Mouse (Mus musculus) ovary, adult 18-20 months (tissue): ENCODE results near the gene 4931429L15Rik.

Experiments used
- DNase-seq: peaks from one replicate; pipeline ENCODE4 v3.0.0; 2022; ENCODE audit warnings: low spot score, mixed read lengths

4931429L15Rik gene

GRCm38 (mm10) chr9:46327706-46328571 lies 8.2 kb upstream of the 4931429L15Rik start:
- no peak for DNase-seq

- no peak for DNase-seq
Observed at GRCm38 (mm10) chr9:46326694-46327405, 7.1 kb upstream of the 4931429L15Rik start.

GRCm38 (mm10) chr9:46320461-46320860 lies 675 bp upstream of the 4931429L15Rik start:
- DNase-seq = no peak

DNA sequence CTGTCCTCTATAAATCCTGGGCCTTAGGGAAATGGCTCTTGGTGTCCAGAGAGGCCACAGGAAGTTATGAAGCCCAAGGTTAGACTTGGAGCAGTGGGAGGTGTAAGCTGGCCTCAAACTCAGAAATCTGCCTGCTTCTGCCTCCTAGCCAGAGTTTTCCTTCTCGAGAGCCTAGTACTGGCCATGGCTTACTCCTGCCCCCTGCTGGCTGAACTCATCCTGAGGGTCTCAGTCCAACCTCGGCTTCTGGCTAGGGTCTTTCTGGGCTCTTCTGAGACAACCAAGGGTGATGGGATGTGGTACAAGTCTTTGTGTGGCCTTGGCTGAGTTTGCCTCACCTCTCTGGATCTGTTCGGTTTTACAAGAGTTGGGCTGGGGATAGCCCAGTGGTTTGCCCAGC lies 1.8 kb downstream of the 4931429L15Rik start:
- DNase-seq = no peak

- no peak for DNase-seq
Observed at GRCm38 (mm10) chr9:46316909-46317308, 2.9 kb downstream of the 4931429L15Rik start.

GRCm38 (mm10) chr9:46316388-46316787 lies 3.4 kb downstream of the 4931429L15Rik start:
- DNase-seq = no peak

GRCm38 (mm10) chr9:46315807-46316365 lies 3.9 kb downstream of the 4931429L15Rik start:
- DNase-seq = no peak

GRCm38 (mm10) chr9:46314921-46315320 lies 4.9 kb downstream of the 4931429L15Rik start:
- DNase-seq = no peak

- DNase-seq = peak; percentile 35
Observed at GRCm38 (mm10) chr9:46314507-46314906, 5.3 kb downstream of the 4931429L15Rik start.

- no peak for DNase-seq
Observed at GRCm38 (mm10) chr9:46309121-46309520, 10.7 kb downstream of the 4931429L15Rik start.

GRCm38 (mm10) chr9:46302142-46302541 lies 17.6 kb downstream of the 4931429L15Rik start:
- no peak for DNase-seq

DNA sequence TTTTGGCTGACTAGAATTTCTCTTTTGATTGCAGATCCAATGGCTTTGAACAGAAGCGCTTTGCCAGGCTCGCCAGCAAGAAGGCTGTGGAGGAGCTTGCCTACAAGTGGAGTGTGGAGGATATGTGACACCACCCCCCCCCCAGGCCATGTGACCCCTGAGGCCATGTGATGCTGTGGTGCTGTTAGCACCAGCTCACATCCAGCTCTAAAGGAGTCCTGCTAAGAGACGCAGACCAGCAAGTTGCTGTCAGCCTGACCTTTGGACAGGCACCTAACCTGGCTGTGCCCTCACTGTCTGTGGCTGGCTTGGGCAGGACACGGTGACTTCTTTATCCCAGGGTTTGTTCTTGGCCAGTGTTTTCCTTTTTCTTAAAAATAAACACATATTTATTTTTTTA lies 21.4 kb downstream of the 4931429L15Rik start:
- no peak for DNase-seq

GRCm38 (mm10) chr9:46282631-46283436 lies 37.0 kb downstream of the 4931429L15Rik start, which contains the start of gene Bud13:
Bud13 (plus strand) TSS chr9:46283008.
- peak; percentile 84 for DNase-seq

- DNase-seq = no peak
Observed at GRCm38 (mm10) chr9:46274494-46274893, 45.3 kb downstream of the 4931429L15Rik start.

GRCm38 (mm10) chr9:46272677-46273454 lies 46.9 kb downstream of the 4931429L15Rik start, which contains the start of gene Zpr1:
Zpr1 (plus strand) TSS chr9:46273064.
- peak; percentile 82 for DNase-seq

DNA sequence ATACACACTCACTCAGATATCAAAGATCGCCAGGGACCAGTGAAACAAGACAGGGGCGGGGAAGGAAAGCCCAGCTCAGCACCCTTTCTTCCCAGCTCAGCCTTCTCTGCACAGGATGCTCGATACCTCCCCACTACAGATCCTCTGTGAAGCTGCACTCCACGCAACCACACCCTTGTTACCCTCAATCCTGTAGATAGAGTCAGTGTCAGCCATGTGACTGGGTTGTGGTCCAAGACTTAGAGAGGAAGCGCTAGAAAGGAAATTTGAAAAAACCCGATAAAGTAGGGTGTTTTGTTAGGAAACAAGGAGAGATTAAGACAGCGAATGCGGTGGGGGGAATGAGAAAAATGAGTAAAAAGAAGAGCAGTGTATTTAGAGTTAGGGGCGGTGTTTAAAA lies 47.7 kb downstream of the 4931429L15Rik start:
- no peak for DNase-seq

DNA sequence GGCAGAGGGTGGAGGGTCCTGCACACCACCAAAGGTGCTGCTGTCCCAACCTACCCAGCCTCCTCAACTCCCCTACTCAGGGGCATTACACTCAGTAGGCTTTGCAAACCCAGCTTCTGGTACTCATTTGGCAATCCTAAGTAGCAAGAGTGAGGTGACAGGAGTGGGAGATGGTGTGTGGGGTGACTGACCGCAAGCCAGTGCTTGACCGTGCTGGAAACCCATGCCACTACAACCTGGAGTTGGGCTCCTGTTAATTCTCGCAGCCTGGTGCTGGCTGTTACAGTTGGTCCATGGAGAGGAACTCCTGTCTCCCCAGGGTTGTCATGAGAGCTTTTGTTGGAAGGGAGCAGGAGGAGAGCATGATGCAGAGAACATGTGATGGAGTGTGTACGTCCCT lies 49.0 kb downstream of the 4931429L15Rik start:
- DNase-seq = no peak

GRCm38 (mm10) chr9:46269125-46269524 lies 50.7 kb downstream of the 4931429L15Rik start:
- DNase-seq = no peak

GRCm38 (mm10) chr9:46268343-46268873 lies 51.4 kb downstream of the 4931429L15Rik start, which contains the start of gene Apoa5:
Apoa5 (plus strand) TSS chr9:46268633.
- no peak for DNase-seq

DNA sequence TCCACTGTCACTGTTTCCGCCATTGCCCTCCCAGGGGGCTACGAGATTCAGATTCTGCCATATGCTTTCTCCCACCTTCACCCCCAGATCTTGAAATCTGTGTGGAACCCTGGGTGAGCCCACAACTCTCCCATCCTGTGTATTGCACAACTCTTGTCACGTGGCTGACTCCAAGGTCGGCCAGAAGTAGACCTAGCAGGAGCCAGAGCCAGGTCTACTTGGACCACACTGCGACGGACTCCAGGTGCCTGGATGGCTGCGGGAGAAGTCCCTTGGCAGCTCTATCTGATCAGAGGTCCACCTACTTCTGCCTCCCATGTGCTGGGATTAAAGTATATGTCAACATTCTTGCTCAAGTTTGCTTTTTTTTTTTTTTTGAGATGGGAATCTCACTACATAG lies 58.7 kb downstream of the 4931429L15Rik start:
- no peak for DNase-seq

- no peak for DNase-seq
Observed at GRCm38 (mm10) chr9:46259111-46259510, 60.7 kb downstream of the 4931429L15Rik start.
